Mouse (Mus musculus) megakaryocyte progenitor cell, adult 5-6 weeks (primary cell): ENCODE data around the gene Cela3b. TPM values are rescaled to one million over a fixed set of nuclear protein-coding genes. Genes with fewer than 3 reads are reported as not detected.
A peak's percentile ranks its signal among the peaks of the same experiment; 100 is the strongest.

Source experiments
- ATAC-seq: replicated peaks from 2 replicates; pipeline ENCODE4 v1.8.0; 2016; ENCODE audit warnings: mild to moderate bottlenecking, moderate TSS enrichment, inconsistent platforms; ENCODE audit not compliant: poor library complexity
- total RNA-seq, 2 experiments: library from RNA; stranded (forward) in 1 of 2; stranded (reverse) in 1 of 2; fragments of 157-497, 149-512 nt in 1 of 2; fragments of 200-1000 nt in 1 of 2; gene quantifications; 2 replicates each; pipeline versions ENCODE4 v1.2.3 to v1.2.4; 2015 to 2017

The Cela3b gene
- total RNA-seq, 2 experiments from 2014 or later: not detected

DNA sequence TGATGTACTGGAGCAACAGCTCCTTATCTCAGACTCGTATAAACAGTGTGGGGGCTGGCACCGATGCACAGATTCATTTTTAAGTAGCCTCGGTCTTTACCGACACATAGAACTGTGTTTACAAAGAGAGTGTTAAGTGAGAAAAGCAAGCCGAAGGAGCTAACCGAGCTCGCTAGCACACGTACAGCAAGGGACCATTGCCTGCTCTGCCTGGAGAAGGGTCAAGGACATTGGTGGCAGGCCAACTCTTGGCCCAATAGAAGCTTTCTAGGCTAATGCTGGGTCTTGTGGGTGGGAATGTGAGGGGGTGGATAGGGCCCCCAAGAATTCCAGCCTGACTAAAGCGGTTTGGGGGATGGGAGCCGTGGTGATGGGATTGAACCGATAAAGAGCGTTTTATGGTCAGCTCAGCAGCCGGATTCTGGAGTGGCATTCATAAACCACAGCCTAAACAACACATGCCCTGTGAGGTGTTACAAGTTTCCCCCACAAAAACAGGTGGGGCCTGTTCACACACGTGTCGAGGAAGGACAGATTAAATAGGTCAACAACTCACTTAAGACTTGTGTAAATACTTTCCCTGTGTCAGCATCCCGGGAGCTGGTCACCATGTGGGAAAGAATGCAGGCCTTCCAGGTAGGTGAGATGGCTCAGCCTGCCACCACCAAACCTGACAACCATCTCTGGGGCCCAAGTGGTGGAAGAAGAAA lies 31.8 kb upstream of the Cela3b start:
- ATAC-seq: no peak

DNA sequence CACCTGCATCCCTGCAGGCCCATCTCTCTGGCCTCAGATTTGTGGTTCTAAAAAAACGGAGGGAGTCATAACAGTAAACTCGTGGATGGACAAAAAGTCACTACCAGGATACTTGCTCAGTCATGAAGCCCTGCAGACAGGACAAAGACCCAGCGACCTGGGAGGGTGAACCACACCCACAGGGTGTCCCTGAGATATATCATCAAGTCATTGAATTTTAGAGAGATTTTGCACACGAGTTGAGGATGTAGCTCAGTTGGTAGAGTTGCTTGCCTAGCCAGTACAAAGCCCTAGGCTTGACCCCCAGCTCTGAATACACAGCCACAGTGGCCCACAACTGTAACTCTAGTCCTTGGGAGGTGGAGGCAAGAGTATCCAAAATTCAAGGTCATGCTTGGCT lies 30.9 kb upstream of the Cela3b start:
- no peak for ATAC-seq

DNA sequence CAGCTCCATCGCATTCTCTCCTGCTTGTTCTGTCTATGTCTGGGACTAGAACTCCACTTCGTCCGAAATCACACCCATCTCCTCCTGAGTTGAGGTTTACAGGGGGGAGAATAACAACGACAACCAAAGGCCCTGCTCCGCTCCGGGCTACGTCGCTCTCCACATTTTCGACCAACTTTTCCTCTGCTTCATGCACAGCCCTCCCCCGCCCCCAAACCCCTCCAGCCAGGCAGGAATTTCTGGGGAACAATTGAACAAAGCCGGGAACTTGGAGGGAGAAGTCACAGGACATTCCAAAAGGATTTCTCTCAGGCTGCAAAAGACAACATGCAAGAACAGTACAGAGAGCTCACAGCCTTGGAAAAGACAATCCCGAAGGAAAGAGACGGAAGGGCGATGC lies 30.3 kb upstream of the Cela3b start:
- ATAC-seq: no peak

GRCm38 (mm10) chr4:137458861-137459260 lies 28.5 kb upstream of the Cela3b start:
- ATAC-seq: no peak

DNA sequence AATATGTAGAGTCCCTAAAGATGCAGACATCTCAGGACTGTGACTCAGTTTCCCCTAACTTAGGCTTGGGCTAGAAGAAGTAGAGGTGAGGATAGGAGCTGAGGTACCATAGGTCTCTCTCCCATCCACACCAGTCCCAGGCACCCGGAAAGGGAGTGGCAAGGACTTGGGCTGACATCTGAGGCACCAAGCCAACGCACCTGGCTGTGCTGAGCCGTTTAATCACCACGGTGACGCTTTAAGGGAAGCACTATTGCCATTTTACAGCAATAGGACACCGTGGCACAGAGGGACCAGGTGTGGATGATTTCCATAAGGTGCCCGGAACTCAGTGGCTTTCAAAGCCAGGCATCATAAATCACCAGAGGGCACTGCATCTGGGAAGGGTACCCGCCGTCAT lies 28.0 kb upstream of the Cela3b start:
- no peak for ATAC-seq

- peak; percentile 91 for ATAC-seq
These were observed 27.0 kb upstream of the Cela3b start for GRCm38 (mm10) chr4:137457292-137457691.

DNA sequence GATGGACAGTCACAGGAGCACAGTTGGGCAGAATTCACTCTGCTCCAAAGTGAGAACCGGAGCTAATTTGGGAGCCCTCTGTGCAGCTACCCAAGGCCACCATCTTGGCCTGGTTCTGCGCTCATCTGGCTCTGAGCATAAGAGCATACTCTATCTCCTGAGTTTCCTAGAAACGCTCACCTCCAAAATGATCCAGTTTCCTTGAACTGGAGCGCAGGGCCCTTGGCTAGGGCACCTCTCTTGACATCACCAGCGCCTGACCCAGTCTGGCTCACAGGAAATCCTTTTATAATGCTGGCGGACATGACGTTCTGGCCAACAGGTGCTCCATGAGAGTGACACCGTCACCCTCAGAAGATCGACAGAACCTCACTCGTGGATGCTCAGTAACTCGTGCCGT lies 26.2 kb upstream of the Cela3b start:
- no peak for ATAC-seq

GRCm38 (mm10) chr4:137454582-137454981 lies 24.2 kb upstream of the Cela3b start:
- ATAC-seq: no peak

GRCm38 (mm10) chr4:137453234-137453767 lies 23.0 kb upstream of the Cela3b start, which contains the start of gene 1700013G24Rik:
1700013G24Rik (plus strand) TSS chr4:137453284.
- no peak for ATAC-seq

GRCm38 (mm10) chr4:137452190-137452589 lies 21.9 kb upstream of the Cela3b start:
- no peak for ATAC-seq

DNA sequence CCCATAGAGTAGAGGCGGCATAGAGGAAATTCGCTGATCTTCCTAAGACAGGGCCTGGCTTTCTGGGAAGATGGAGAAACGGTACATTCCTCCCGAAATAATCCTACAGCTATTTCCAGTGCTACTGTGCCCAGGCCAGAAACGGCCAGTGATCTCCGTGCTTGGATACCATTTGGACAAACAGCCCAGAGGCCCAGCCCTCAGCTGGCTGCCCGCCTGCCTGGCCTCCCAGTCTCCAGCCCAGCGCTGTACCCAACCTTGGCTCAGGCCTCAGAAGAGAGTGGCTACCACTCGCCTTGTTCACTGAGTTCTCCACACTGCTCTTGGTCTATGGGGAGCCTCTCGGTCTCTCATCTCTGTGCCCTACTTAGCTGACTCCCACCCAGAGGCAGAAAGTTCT lies 19.4 kb upstream of the Cela3b start:
- no peak for ATAC-seq

DNA sequence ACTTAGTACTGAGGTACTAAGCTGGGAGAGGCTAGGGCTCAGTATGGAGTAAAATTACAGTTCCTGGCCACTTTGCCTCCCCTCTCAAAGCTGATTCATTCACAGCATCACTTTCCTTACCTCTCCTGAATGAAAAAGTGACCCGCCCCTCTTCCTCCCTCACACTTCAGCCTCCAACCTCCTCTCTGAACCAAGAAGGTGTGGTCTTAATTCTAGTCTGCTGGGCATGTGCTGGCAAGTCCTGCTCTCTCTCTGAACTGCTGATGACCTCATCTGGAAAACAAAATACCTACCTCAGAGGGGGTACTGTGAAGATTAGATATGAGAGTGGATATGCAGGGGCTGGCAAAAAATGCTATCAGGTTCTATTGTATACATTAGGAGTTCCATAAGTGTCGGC lies 18.8 kb upstream of the Cela3b start:
- peak; percentile 26; the same call in 1 of the 2 replicates for ATAC-seq

DNA sequence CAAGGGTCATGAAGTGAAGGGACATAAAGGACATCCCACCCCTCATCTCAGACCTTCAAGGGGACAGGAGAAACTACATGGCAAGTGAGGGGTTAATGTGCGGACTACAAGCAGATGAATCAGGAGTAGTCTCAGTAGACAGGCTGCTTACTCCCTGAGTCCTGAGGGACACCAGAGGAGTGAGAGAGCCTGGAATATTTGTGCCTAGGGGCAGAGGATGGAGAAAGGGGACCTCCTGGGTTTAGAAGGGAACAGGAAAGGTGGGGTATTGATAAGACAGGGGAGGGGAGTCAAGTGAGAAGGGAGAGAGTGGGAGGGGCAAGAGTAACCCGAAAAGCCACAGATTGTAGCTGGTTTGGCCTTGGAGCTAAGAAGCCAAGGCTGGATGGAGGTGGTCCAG lies 18.3 kb upstream of the Cela3b start:
- ATAC-seq: no peak

DNA sequence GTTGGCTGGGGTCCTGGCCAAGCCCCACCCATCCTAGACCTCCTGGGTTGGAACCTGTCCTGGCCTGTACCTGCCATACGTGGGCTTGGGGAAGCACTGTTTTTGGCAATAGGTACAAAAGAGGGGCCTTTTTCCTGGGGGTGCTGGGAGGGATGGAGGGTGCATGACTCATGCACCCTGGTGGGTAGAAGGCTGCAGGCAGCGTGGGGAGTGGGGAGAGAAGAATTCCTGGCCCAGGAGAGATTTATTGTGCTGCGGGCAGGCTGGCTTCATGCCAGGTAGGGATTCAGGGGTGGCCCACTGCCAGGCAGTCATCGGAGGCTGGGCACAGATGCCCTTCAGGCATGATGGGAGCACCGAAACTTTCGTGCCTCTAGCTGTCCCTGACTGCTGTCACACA lies 17.9 kb upstream of the Cela3b start:
- peak; percentile 21; the same call in 1 of the 2 replicates for ATAC-seq

GRCm38 (mm10) chr4:137447363-137448196 lies 17.2 kb upstream of the Cela3b start:
- peak; percentile 71 for ATAC-seq

GRCm38 (mm10) chr4:137445881-137446280 lies 15.5 kb upstream of the Cela3b start:
- no peak for ATAC-seq

- peak; percentile 55 for ATAC-seq
These were observed 13.3 kb upstream of the Cela3b start for GRCm38 (mm10) chr4:137443625-137444024.

DNA sequence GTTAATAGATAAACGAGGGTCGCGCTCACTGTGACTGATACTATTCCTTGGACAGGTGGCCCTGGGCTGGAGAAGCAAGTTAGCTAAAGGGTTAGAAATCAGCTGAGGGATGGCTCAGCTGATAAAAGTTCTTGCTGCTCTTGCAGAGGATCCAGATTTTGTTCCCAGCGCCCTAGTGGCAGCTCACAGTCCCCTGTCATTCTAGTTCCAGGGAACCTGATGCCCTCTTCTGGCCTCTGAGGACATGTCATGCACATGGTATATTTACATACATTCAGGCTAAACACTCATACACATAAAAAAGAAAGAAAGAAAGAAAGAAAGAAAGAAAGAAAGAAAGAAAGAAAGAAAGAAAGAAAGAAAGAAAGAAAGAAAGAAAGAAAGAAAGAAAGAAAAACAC lies 11.0 kb upstream of the Cela3b start:
- no peak for ATAC-seq

GRCm38 (mm10) chr4:137438842-137439241 lies 8.5 kb upstream of the Cela3b start:
- peak; percentile 96 for ATAC-seq

DNA sequence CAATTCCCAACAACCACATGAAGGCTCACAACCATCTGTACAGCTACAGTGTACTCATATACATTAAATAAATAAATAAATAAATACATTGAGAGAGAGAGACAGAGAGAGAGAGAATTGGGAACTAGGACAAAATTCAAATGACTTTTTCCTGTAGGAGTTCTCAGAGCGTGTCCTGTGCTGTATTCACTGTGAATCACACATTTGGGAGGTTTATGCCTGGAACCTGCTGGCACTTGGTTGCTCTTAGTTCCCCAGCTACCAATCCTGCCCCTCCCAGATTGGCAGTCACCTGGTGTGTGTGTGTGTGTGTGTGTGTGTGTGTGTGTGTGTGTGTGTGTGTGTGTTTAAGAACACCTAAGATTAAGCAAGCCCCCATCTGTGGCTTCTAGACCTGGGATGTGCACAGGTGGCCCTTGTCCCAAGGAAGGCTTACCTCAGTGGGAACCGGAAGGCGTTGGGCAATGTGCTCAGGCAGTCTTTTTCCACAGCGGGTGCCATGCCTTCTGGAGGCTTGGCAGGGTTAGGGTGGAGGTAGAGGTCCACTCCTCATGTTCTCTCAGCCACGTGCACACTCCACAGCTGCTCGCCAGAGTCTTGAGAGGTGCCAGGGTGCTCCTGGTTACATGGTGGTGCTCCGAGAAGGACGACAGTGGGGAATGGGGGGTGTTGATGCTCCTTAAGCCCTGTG lies 6.8 kb upstream of the Cela3b start:
- ATAC-seq: no peak
